Mouse (Mus musculus) embryo, embryonic 10 days (tissue): ENCODE results near the gene Ankrd33b.

ENCODE experiments used
- DNase-seq: peaks from one replicate; pipeline ENCODE4 v3.0.0-alpha.2; 2015; ENCODE audit warnings: low spot score

Gene Ankrd33b

GRCm38 (mm10) chr15:31302293-31302990, 65.1 kb downstream of the Ankrd33b start:
- no peak for DNase-seq

- DNase-seq = no peak
Measured at GRCm38 (mm10) chr15:31299258-31299917, 68.1 kb downstream of the Ankrd33b start.

- DNase-seq = no peak
Measured at GRCm38 (mm10) chr15:31297777-31298137, 69.8 kb downstream of the Ankrd33b start.

- DNase-seq = peak; percentile 38
Measured at GRCm38 (mm10) chr15:31296882-31297776, 70.4 kb downstream of the Ankrd33b start.

- DNase-seq = no peak
Measured at GRCm38 (mm10) chr15:31294311-31294710, 73.2 kb downstream of the Ankrd33b start.

GRCm38 (mm10) chr15:31292627-31293026, 74.9 kb downstream of the Ankrd33b start:
- no peak for DNase-seq

- no peak for DNase-seq
Measured at GRCm38 (mm10) chr15:31285695-31286094, 81.8 kb downstream of the Ankrd33b start.

- no peak for DNase-seq
Measured at GRCm38 (mm10) chr15:31284922-31285631, 82.4 kb downstream of the Ankrd33b start.

GRCm38 (mm10) chr15:31284142-31284541, 83.4 kb downstream of the Ankrd33b start:
- peak; percentile 34 for DNase-seq

- no peak for DNase-seq
Measured at GRCm38 (mm10) chr15:31282353-31282752, 85.2 kb downstream of the Ankrd33b start.

GRCm38 (mm10) chr15:31281830-31282229, 85.7 kb downstream of the Ankrd33b start:
- no peak for DNase-seq

GRCm38 (mm10) chr15:31280683-31281082, 86.8 kb downstream of the Ankrd33b start:
- no peak for DNase-seq

GRCm38 (mm10) chr15:31280059-31280458, 87.5 kb downstream of the Ankrd33b start:
- DNase-seq = no peak

- DNase-seq = no peak
Measured at GRCm38 (mm10) chr15:31279577-31280004, 87.9 kb downstream of the Ankrd33b start.

GRCm38 (mm10) chr15:31279120-31279519, 88.4 kb downstream of the Ankrd33b start:
- DNase-seq = no peak

GRCm38 (mm10) chr15:31278090-31278489, 89.4 kb downstream of the Ankrd33b start:
- no peak for DNase-seq

- DNase-seq = no peak
Measured at GRCm38 (mm10) chr15:31273509-31273908, 94.0 kb downstream of the Ankrd33b start.

GRCm38 (mm10) chr15:31272695-31273094, 94.8 kb downstream of the Ankrd33b start:
- no peak for DNase-seq

GRCm38 (mm10) chr15:31269558-31269957, 98.0 kb downstream of the Ankrd33b start:
- no peak for DNase-seq

GRCm38 (mm10) chr15:31268148-31268547, 99.4 kb downstream of the Ankrd33b start:
- DNase-seq = no peak

GRCm38 (mm10) chr15:31265845-31266244, 101.7 kb downstream of the Ankrd33b start:
- DNase-seq = no peak

GRCm38 (mm10) chr15:31265404-31265803, 102.1 kb downstream of the Ankrd33b start:
- DNase-seq = no peak
